Mouse (Mus musculus): ENCODE data around the gene Prkcg. TPM values are rescaled to one million over a fixed set of nuclear protein-coding genes. Genes with fewer than 3 reads are reported as not detected.

Gene Prkcg
- polyA plus RNA-seq, 2 experiments, result 0.17 to 1.6 TPM

GRCm38 (mm10) chr7:3306400-3306799 lies 17.4 kb downstream of the Prkcg start:
- no peak for TF ChIP-seq POLR2A (IDR thresholded peaks at IDR 0.05; ENCODE audit: borderline replicate concordance, extremely low read depth, insufficient read depth, insufficient read length)
- DNase-seq (ENCODE audit: low spot score) (no peak), ATAC-seq (ENCODE audit: low FRiP score, low read depth) (no peak)
- Histone ChIP-seq H3K4me1 (ENCODE audit: control insufficient read depth, insufficient read depth, low read length) (peaks cover 13% of the 10 kb centered on the region), H3K27ac (replicated peaks; ENCODE audit: low read depth, low read length) (no peak overlapping the region), H3K27me3 (ENCODE audit: control insufficient read depth, insufficient read depth, low read length) (peaks cover 28% of the 10 kb centered on the region), H3K9me3 (ENCODE audit: control insufficient read depth, low read length) (peaks cover 4% of the 10 kb centered on the region; the same call in 1 of the 2 replicates), H3K4me3 (replicated peaks; ENCODE audit: low read length) (no peak overlapping the region), H3K36me3 (ENCODE audit: control insufficient read depth, insufficient read depth, low read length) (no peaks in the 10 kb centered on the region), H3K9ac (ENCODE audit: low read depth, low read length, severe bottlenecking) (no peak overlapping the region), H3K4me2 (replicated peaks; ENCODE audit: low read depth, low read length, severe bottlenecking) (no peak overlapping the region)
- 66% methylated on average over 3 of the region's 3 CpGs for WGBS

GRCm38 (mm10) chr7:3308646-3309045 lies 19.7 kb downstream of the Prkcg start:
- DNase-seq (ENCODE audit: low spot score), result no peak
- WGBS, result 6% methylated on average over 4 of the region's 4 CpGs
- Histone ChIP-seq H3K9ac (ENCODE audit: low read depth, low read length, severe bottlenecking) (no peak overlapping the region), H3K4me3 (replicated peaks; ENCODE audit: low read length) (no peak overlapping the region), H3K27me3 (ENCODE audit: control insufficient read depth, insufficient read depth, low read length) (peaks cover 14% of the 10 kb centered on the region), H3K36me3 (ENCODE audit: control insufficient read depth, insufficient read depth, low read length) (no peaks in the 10 kb centered on the region), H3K9me3 (ENCODE audit: control insufficient read depth, low read length) (peaks cover 4% of the 10 kb centered on the region; the same call in 1 of the 2 replicates), H3K27ac (replicated peaks; ENCODE audit: low read depth, low read length) (no peak overlapping the region), H3K4me2 (replicated peaks; ENCODE audit: low read depth, low read length, severe bottlenecking) (no peak overlapping the region), H3K4me1 (ENCODE audit: control insufficient read depth, insufficient read depth, low read length) (peaks cover 9% of the 10 kb centered on the region)
- no peak for ATAC-seq (ENCODE audit: low FRiP score, low read depth)
- no peak for TF ChIP-seq POLR2A (IDR thresholded peaks at IDR 0.05; ENCODE audit: borderline replicate concordance, extremely low read depth, insufficient read depth, insufficient read length)

GRCm38 (mm10) chr7:3310233-3310632 lies 21.3 kb downstream of the Prkcg start:
- Histone ChIP-seq H3K27ac (replicated peaks; ENCODE audit: low read depth, low read length) (no peak overlapping the region), H3K36me3 (ENCODE audit: control insufficient read depth, insufficient read depth, low read length) (no peaks in the 10 kb centered on the region), H3K4me3 (replicated peaks; ENCODE audit: low read length) (no peak overlapping the region), H3K27me3 (ENCODE audit: control insufficient read depth, insufficient read depth, low read length) (0 out of 2 replicates have a peak, but pooled peaks cover 5% of the 10 kb centered on the region), H3K4me2 (replicated peaks; ENCODE audit: low read depth, low read length, severe bottlenecking) (no peak overlapping the region), H3K9me3 (ENCODE audit: control insufficient read depth, low read length) (peaks cover 4% of the 10 kb centered on the region; the same call in 1 of the 2 replicates), H3K9ac (ENCODE audit: low read depth, low read length, severe bottlenecking) (no peak overlapping the region), H3K4me1 (ENCODE audit: control insufficient read depth, insufficient read depth, low read length) (no peaks in the 10 kb centered on the region)
- WGBS, result 94% methylated on average over 7 of the region's 7 CpGs
- DNase-seq (ENCODE audit: low spot score) (no peak), ATAC-seq (ENCODE audit: low FRiP score, low read depth) (no peak)
- TF ChIP-seq POLR2A (IDR thresholded peaks at IDR 0.05; ENCODE audit: borderline replicate concordance, extremely low read depth, insufficient read depth, insufficient read length), result no peak

GRCm38 (mm10) chr7:3313571-3313970 lies 24.6 kb downstream of the Prkcg start:
- TF ChIP-seq POLR2A (IDR thresholded peaks at IDR 0.05; ENCODE audit: borderline replicate concordance, extremely low read depth, insufficient read depth, insufficient read length), result no peak
- no peak overlapping the region for H3K9ac ChIP-seq (ENCODE audit: low read depth, low read length, severe bottlenecking)
- H3K27ac ChIP-seq (replicated peaks; ENCODE audit: low read depth, low read length), result no peak overlapping the region
- no peak overlapping the region for H3K4me3 ChIP-seq (replicated peaks; ENCODE audit: low read length)
- H3K4me1 ChIP-seq (ENCODE audit: control insufficient read depth, insufficient read depth, low read length), result no peaks in the 10 kb centered on the region
- no peaks in the 10 kb centered on the region for H3K36me3 ChIP-seq (ENCODE audit: control insufficient read depth, insufficient read depth, low read length)
- WGBS, result 90% methylated on average over 8 of the region's 8 CpGs
- peaks cover 4% of the 10 kb centered on the region; the same call in 1 of the 2 replicates for H3K9me3 ChIP-seq (ENCODE audit: control insufficient read depth, low read length)
- no peaks in the 10 kb centered on the region for H3K27me3 ChIP-seq (ENCODE audit: control insufficient read depth, insufficient read depth, low read length)
- no peak for DNase-seq (ENCODE audit: low spot score)
- no peak overlapping the region for H3K4me2 ChIP-seq (replicated peaks; ENCODE audit: low read depth, low read length, severe bottlenecking)
- ATAC-seq (ENCODE audit: low FRiP score, low read depth), result no peak

GRCm38 (mm10) chr7:3314121-3314520 lies 25.1 kb downstream of the Prkcg start:
- no peaks in the 10 kb centered on the region for H3K27me3 ChIP-seq (ENCODE audit: control insufficient read depth, insufficient read depth, low read length)
- no peak overlapping the region for H3K4me2 ChIP-seq (replicated peaks; ENCODE audit: low read depth, low read length, severe bottlenecking)
- no peak overlapping the region for H3K9ac ChIP-seq (ENCODE audit: low read depth, low read length, severe bottlenecking)
- H3K9me3 ChIP-seq (ENCODE audit: control insufficient read depth, low read length), result peaks cover 4% of the 10 kb centered on the region; the same call in 1 of the 2 replicates
- no peaks in the 10 kb centered on the region for H3K36me3 ChIP-seq (ENCODE audit: control insufficient read depth, insufficient read depth, low read length)
- TF ChIP-seq POLR2A (IDR thresholded peaks at IDR 0.05; ENCODE audit: borderline replicate concordance, extremely low read depth, insufficient read depth, insufficient read length), result no peak
- DNase-seq (ENCODE audit: low spot score) (no peak), ATAC-seq (ENCODE audit: low FRiP score, low read depth) (no peak)
- H3K4me3 ChIP-seq (replicated peaks; ENCODE audit: low read length), result no peak overlapping the region
- no peaks in the 10 kb centered on the region for H3K4me1 ChIP-seq (ENCODE audit: control insufficient read depth, insufficient read depth, low read length)
- H3K27ac ChIP-seq (replicated peaks; ENCODE audit: low read depth, low read length), result no peak overlapping the region
- WGBS, result 60% methylated on average over 5 of the region's 5 CpGs

- ATAC-seq (ENCODE audit: low FRiP score, low read depth) (no peak), DNase-seq (ENCODE audit: low spot score) (no peak)
- Histone ChIP-seq H3K27me3 (ENCODE audit: control insufficient read depth, insufficient read depth, low read length) (no peaks in the 10 kb centered on the region), H3K27ac (replicated peaks; ENCODE audit: low read depth, low read length) (no peak overlapping the region), H3K4me1 (ENCODE audit: control insufficient read depth, insufficient read depth, low read length) (no peaks in the 10 kb centered on the region), H3K4me3 (replicated peaks; ENCODE audit: low read length) (no peak overlapping the region), H3K36me3 (ENCODE audit: control insufficient read depth, insufficient read depth, low read length) (no peaks in the 10 kb centered on the region), H3K4me2 (replicated peaks; ENCODE audit: low read depth, low read length, severe bottlenecking) (no peak overlapping the region), H3K9ac (ENCODE audit: low read depth, low read length, severe bottlenecking) (no peak overlapping the region), H3K9me3 (ENCODE audit: control insufficient read depth, low read length) (no peaks in the 10 kb centered on the region)
- TF ChIP-seq POLR2A (IDR thresholded peaks at IDR 0.05; ENCODE audit: borderline replicate concordance, extremely low read depth, insufficient read depth, insufficient read length), result no peak
- 44% methylated on average over 4 of the region's 4 CpGs for WGBS
Observed at GRCm38 (mm10) chr7:3317704-3318103, 28.7 kb downstream of the Prkcg start.
